In the genomic region with DNA sequence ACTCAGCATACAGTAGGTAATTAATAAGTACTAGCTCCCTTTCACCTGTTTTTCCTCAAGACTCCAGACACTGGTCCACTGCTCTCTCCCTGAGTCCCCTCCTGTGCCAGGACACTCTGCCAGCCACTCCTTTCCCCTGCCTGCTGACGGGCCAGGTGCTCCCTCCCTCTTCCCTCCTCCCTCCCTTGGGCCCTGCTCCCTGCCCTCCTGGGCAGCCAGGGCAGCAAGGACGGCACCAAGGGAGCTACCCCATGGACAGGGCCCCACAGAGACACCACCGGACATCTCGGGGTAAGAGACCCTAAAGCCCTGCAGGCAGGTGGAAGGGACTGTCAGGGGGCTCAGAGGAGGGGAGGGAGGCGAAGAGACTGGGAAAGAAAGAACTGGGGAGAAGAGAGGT, we compare ENCODE assay signal across 9 mouse cellular contexts. TPM values are rescaled to one million over a fixed set of nuclear protein-coding genes. Genes with fewer than 3 reads are reported as not detected.
DNase-seq lines count a peak whose midpoint lies in the region; ATAC-seq lines count a peak whose summit lies in the region.
"Had no signal": no experiment of that assay in that cellular context is flagged by ENCODE, and none has a peak within 500 bp of the region (broad histone marks: within the 10 kb centered on the region; RNA-seq: fewer than 3 reads in every experiment).

A gene (plus strand): TSS at position 154 of the 400 bp plus-strand sequence.

- H3K4me3 ChIP-seq in forebrain, embryonic 16.5 days (replicated peaks; ENCODE audit: low read length), result no peak within 1 kb of the TSS; the same call in 1 of the 2 replicates
- H3K4me3 ChIP-seq in hindbrain, embryonic 10.5 days, result peak within 1 kb of the TSS; percentile 30
- 0 out of 2 replicates have a peak within 1 kb of the TSS, but pooled peaks have one; percentile 10 for H3K4me3 ChIP-seq in limb, embryonic 11.5 days (ENCODE audit: low read depth, low read length)
- H3K4me3 ChIP-seq in midbrain, embryonic 16.5 days (ENCODE audit: low read depth, low read length), result no peak within 1 kb of the TSS
- H3K4me3 ChIP-seq: myocyte had no signal

- WGBS in forebrain, embryonic 16.5 days, result 18% methylated on average over 5 of the region's 5 CpGs
- WGBS in hindbrain, embryonic 10.5 days, result 5% methylated on average over 5 of the region's 5 CpGs
- 13% methylated on average over 5 of the region's 5 CpGs for WGBS in limb, embryonic 11.5 days
- 13% methylated on average over 5 of the region's 5 CpGs for WGBS in midbrain, embryonic 16.5 days

- peak; percentile 55 for DNase-seq in 3134 (ENCODE audit: extremely low read depth, insufficient read length, low spot score)
- peak; percentile 86 for DNase-seq in adrenal gland, postnatal 14 days
- no peak for DNase-seq in hindbrain, embryonic 10.5 days (ENCODE audit: low spot score)
- DNase-seq in limb, embryonic 11.5 days (ENCODE audit: low spot score), result no peak
- no peak for DNase-seq in embryo, embryonic 9.5 days (ENCODE audit: extremely low spot score)

- H3K4me2 ChIP-seq in forebrain, embryonic 16.5 days (ENCODE audit: low read length), result peak within 1 kb of the TSS; percentile 42
- peak within 1 kb of the TSS; percentile 27 for H3K4me2 ChIP-seq in limb, embryonic 11.5 days (ENCODE audit: low read depth, severe bottlenecking)
- peak within 1 kb of the TSS; percentile 31 for H3K4me2 ChIP-seq in midbrain, embryonic 16.5 days (ENCODE audit: low read length)

- no peak within 1 kb of the TSS for H3K27ac ChIP-seq in forebrain, embryonic 16.5 days (ENCODE audit: low read length)
- H3K27ac ChIP-seq in hindbrain, embryonic 10.5 days, result peak within 1 kb of the TSS; percentile 46
- no peak within 1 kb of the TSS for H3K27ac ChIP-seq in limb, embryonic 11.5 days (replicated peaks; ENCODE audit: low read depth, low read length)
- H3K27ac ChIP-seq in midbrain, embryonic 16.5 days (ENCODE audit: low read length), result no peak within 1 kb of the TSS

- peaks cover 19% of the 10 kb centered on the region for H3K4me1 ChIP-seq in forebrain, embryonic 16.5 days (replicated peaks; ENCODE audit: control insufficient read depth, insufficient read depth, low read length)
- peaks cover 37% of the 10 kb centered on the region for H3K4me1 ChIP-seq in hindbrain, embryonic 10.5 days (replicated peaks)
- peaks cover 18% of the 10 kb centered on the region; the same call in 1 of the 2 replicates for H3K4me1 ChIP-seq in limb, embryonic 11.5 days (ENCODE audit: control insufficient read depth, insufficient read depth, low read length)
- peaks cover 11% of the 10 kb centered on the region; the same call in 1 of the 2 replicates for H3K4me1 ChIP-seq in midbrain, embryonic 16.5 days (ENCODE audit: control insufficient read depth, insufficient read depth, low read length)

- H3K36me3 ChIP-seq in forebrain, embryonic 16.5 days (ENCODE audit: control insufficient read depth, insufficient read depth), result no peaks in the 10 kb centered on the region
- H3K36me3 ChIP-seq in hindbrain, embryonic 10.5 days, result no peaks in the 10 kb centered on the region
- no peaks in the 10 kb centered on the region for H3K36me3 ChIP-seq in limb, embryonic 11.5 days (ENCODE audit: control insufficient read depth, insufficient read depth, low read length)
- no peaks in the 10 kb centered on the region for H3K36me3 ChIP-seq in midbrain, embryonic 16.5 days (ENCODE audit: control insufficient read depth, insufficient read depth, low read length)

- no peaks in the 10 kb centered on the region for H3K27me3 ChIP-seq in forebrain, embryonic 16.5 days (replicated peaks; ENCODE audit: control insufficient read depth, insufficient read depth, low read length)
- peaks cover 54% of the 10 kb centered on the region for H3K27me3 ChIP-seq in hindbrain, embryonic 10.5 days (ENCODE audit: insufficient read depth, poor library complexity, severe bottlenecking)
- 0 out of 2 replicates have a peak, but pooled peaks cover 2% of the 10 kb centered on the region for H3K27me3 ChIP-seq in limb, embryonic 11.5 days (ENCODE audit: control insufficient read depth, insufficient read depth, low read length)
- H3K27me3 ChIP-seq in midbrain, embryonic 16.5 days (ENCODE audit: control insufficient read depth, insufficient read depth, low read depth, low read length), result peaks cover 2% of the 10 kb centered on the region; the same call in 1 of the 2 replicates

- 0 out of 2 replicates have a peak, but pooled peaks have one; percentile 8 for ATAC-seq in forebrain, embryonic 16.5 days
- ATAC-seq in limb, embryonic 11.5 days (ENCODE audit: insufficient number of reproducible peaks, low FRiP score, low TSS enrichment, low read depth), result no peak
- ATAC-seq in midbrain, embryonic 16.5 days, result no peak
- ATAC-seq in megakaryocyte progenitor cell, adult 5-6 weeks (replicated peaks; ENCODE audit: poor library complexity), result no peak

- H3K9me3 ChIP-seq in forebrain, embryonic 16.5 days (ENCODE audit: control insufficient read depth, low read length), result no peaks in the 10 kb centered on the region
- H3K9me3 ChIP-seq in hindbrain, embryonic 10.5 days, result no peaks in the 10 kb centered on the region
- no peaks in the 10 kb centered on the region for H3K9me3 ChIP-seq in limb, embryonic 11.5 days (ENCODE audit: control insufficient read depth, low read length)
- no peaks in the 10 kb centered on the region for H3K9me3 ChIP-seq in midbrain, embryonic 16.5 days (replicated peaks; ENCODE audit: control insufficient read depth, low read length, poor library complexity, severe bottlenecking)

- H3K9ac ChIP-seq in forebrain, embryonic 16.5 days (replicated peaks; ENCODE audit: low read depth, low read length), result 0 out of 2 replicates have a peak within 1 kb of the TSS, but pooled peaks have one; percentile 35
- H3K9ac ChIP-seq in limb, embryonic 11.5 days (ENCODE audit: low read length), result no peak within 1 kb of the TSS
- H3K9ac ChIP-seq in midbrain, embryonic 16.5 days (ENCODE audit: low read depth, low read length), result 0 out of 2 replicates have a peak within 1 kb of the TSS, but pooled peaks have one; percentile 22

RNA-seq across cellular contexts. Expression of the gene that starts here (rescaled TPM):
- total RNA-seq in adrenal gland, postnatal 14 days (2021), result 21.3 and 26.3 TPM in 2 replicates
- 0.37 and 0.54 TPM in 2 replicates for polyA plus RNA-seq in forebrain, embryonic 16.5 days (2015; fragmentation: Nextera tagmentation; extraction: Ambion mirVana)
- polyA plus RNA-seq in hindbrain, embryonic 10.5 days (2016; fragmentation: Nextera tagmentation; extraction: Ambion mirVana), result 0.13 and 0.30 TPM in 2 replicates
- polyA plus RNA-seq in limb, embryonic 11.5 days (2014; fragmentation: Nextera tagmentation; extraction: Ambion mirVana), result 0.44 and 0.85 TPM in 2 replicates
- 0.49 and 0.62 TPM in 2 replicates for polyA plus RNA-seq in midbrain, embryonic 16.5 days (2015; fragmentation: Nextera tagmentation; extraction: Ambion mirVana)
- total RNA-seq in megakaryocyte progenitor cell, adult 5-6 weeks (2015), result 0.05 and 0.15 TPM in 2 replicates
- 0.44 TPM in 1 of 2 replicates, not detected in the other for total RNA-seq in megakaryocyte progenitor cell, adult 5-6 weeks (2017)

Comparison
In these comparisons a context has a peak if more than half of its experiments do, and no peak if none do; other contexts are left out.
1. RNA of the gene that starts here (total RNA-seq): 21.3 to 26.3 TPM in adrenal gland, postnatal 14 days; 0.05 to 0.44 TPM in megakaryocyte progenitor cell, adult 5-6 weeks; every median in the first group is over 10 times any median in the second.
2. Peak in ATAC-seq, H3K9ac ChIP-seq and H3K4me2 ChIP-seq in forebrain, embryonic 16.5 days; RNA of the gene not detected or under 1 TPM.
3. DNase-seq: peak in 3134 (single experiment) and adrenal gland, postnatal 14 days (single experiment); none in hindbrain, embryonic 10.5 days (single experiment), limb, embryonic 11.5 days (single experiment) and embryo, embryonic 9.5 days (single experiment).
4. H3K4me3 ChIP-seq: peak in hindbrain, embryonic 10.5 days (single experiment) and limb, embryonic 11.5 days (single experiment); none in forebrain, embryonic 16.5 days (single experiment) and midbrain, embryonic 16.5 days (single experiment).
5. Peak in every context shown above with its lines, with median percentiles within 50 percentile points of each other: H3K4me2 ChIP-seq.